Mouse (Mus musculus): ENCODE data around the gene Slc25a21.

Gene Slc25a21

GRCm38 (mm10) chr12:56718707-56719051 lies 478.6 kb downstream of the Slc25a21 start:
- no peak for DNase-seq

GRCm38 (mm10) chr12:56717971-56718706 lies 479.1 kb downstream of the Slc25a21 start:
- no peak for DNase-seq

GRCm38 (mm10) chr12:56701004-56701403 lies 496.3 kb downstream of the Slc25a21 start:
- no peak for DNase-seq

- DNase-seq: no peak
Observed at GRCm38 (mm10) chr12:56699915-56700900, 497.1 kb downstream of the Slc25a21 start.

GRCm38 (mm10) chr12:56699351-56699750 lies 497.9 kb downstream of the Slc25a21 start:
- DNase-seq: no peak

GRCm38 (mm10) chr12:56698191-56698980 lies 498.9 kb downstream of the Slc25a21 start:
- no peak for DNase-seq

GRCm38 (mm10) chr12:56697785-56698184 lies 499.5 kb downstream of the Slc25a21 start:
- no peak for DNase-seq

- no peak for DNase-seq
Observed at GRCm38 (mm10) chr12:56697011-56697740, 500.1 kb downstream of the Slc25a21 start.

- no peak for DNase-seq
Observed at GRCm38 (mm10) chr12:56696174-56697010, 500.9 kb downstream of the Slc25a21 start.

GRCm38 (mm10) chr12:56695358-56696173 lies 501.7 kb downstream of the Slc25a21 start:
- DNase-seq: no peak

- DNase-seq: no peak
Observed at GRCm38 (mm10) chr12:56694936-56695335, 502.3 kb downstream of the Slc25a21 start.

GRCm38 (mm10) chr12:56694361-56694760 lies 502.9 kb downstream of the Slc25a21 start:
- DNase-seq: no peak

GRCm38 (mm10) chr12:56693411-56694098 lies 503.7 kb downstream of the Slc25a21 start:
- no peak for DNase-seq

GRCm38 (mm10) chr12:56692536-56692935 lies 504.7 kb downstream of the Slc25a21 start:
- no peak for DNase-seq

GRCm38 (mm10) chr12:56691427-56692079 lies 505.7 kb downstream of the Slc25a21 start, which contains the start of gene Pax9:
Gene Pax9 (plus strand): TSS chr12:56691767.
- no peak for DNase-seq

- no peak for DNase-seq
Observed at GRCm38 (mm10) chr12:56691001-56691400, 506.3 kb downstream of the Slc25a21 start.

GRCm38 (mm10) chr12:56690366-56690765 lies 506.9 kb downstream of the Slc25a21 start:
- no peak for DNase-seq

- no peak for DNase-seq
Observed at GRCm38 (mm10) chr12:56689736-56690135, 507.5 kb downstream of the Slc25a21 start.

GRCm38 (mm10) chr12:56689331-56689730 lies 507.9 kb downstream of the Slc25a21 start:
- no peak for DNase-seq

Measured in right cerebral cortex, adult 18-20 months (tissue).